Comparison of ENCODE assay signal across 28 mouse cellular contexts in the genomic region with DNA sequence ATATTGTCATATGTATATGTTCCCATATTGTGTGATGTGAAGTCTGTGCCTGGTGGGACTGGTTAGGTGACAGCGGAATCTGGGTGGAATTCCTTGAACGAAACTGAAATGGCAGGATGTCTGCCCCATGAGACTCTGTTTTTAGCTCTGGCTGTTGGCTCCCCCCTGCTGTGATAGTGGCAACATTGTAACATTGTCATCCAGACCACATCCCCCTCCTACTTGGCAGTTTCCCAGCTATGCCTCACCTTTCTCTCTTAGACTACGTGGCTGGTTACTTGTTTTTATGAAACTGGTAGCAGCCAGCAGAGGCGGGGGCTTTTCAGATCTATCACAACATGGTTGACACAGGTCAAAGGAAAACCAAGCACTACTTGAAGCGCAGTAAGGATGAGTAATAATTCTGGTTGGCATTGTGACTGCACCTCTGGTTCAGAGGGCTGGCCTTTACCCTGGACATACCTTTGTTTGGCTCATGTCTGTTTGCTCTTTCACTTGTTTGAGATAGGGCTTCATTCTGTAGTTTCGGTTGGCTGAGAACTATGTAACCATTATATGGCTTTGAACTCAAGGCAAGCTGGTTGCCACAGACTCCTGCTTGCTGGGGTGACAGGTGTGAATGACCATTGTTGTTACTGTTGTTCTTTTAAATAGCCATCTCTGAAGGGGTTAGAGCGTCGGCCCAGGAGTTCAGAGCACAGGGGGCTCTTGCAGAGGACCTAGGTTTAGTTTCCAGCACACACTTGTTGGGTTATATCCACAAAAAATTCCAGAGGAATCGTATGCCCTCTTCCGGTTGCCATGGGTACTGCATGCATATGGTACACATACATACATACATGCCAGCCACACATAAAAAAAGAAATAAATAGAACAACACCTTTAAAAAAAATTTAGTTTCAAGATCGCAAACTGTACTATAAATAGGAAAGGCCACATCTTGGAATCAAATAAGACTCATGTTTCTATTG.
A peak's percentile ranks its signal among the peaks of the same experiment; 100 is the strongest.
DNase-seq lines count a peak whose midpoint lies in the region; ATAC-seq and TF ChIP-seq lines count a peak whose summit lies in the region.
"Had no signal": no experiment of that assay in that cellular context is flagged by ENCODE, and none has a peak within 500 bp of the region (broad histone marks: within the 10 kb centered on the region; RNA-seq: fewer than 3 reads in every experiment).

No protein-coding gene starts in this region.

- no peak overlapping the region for H3K4me3 ChIP-seq in liver, embryonic 16.5 days (ENCODE audit: low read depth, low read length)
- no peak overlapping the region for H3K4me3 ChIP-seq in brown adipose tissue, adult 24 weeks (ENCODE audit: insufficient read depth, low read depth, low read length)
- H3K4me3 ChIP-seq in thymus, adult 2 months (ENCODE audit: control insufficient read depth, insufficient read depth, low read length), result no peak overlapping the region
- H3K4me3 ChIP-seq: embryonic facial prominence, embryonic 10.5 days; embryonic facial prominence, embryonic 15.5 days; heart, embryonic 10.5 days; limb, embryonic 13.5 days; megakaryocyte, embryonic 14.5 days; midbrain, embryonic 13.5 days had no signal

- H3K9me3 ChIP-seq in liver, embryonic 16.5 days (replicated peaks; ENCODE audit: control insufficient read depth, low read length), result no peaks in the 10 kb centered on the region
- H3K9me3 ChIP-seq: embryonic facial prominence, embryonic 15.5 days; heart, embryonic 10.5 days; limb, embryonic 13.5 days; midbrain, embryonic 13.5 days had no signal

- ATAC-seq in liver, embryonic 16.5 days (ENCODE audit: low read depth), result peak; percentile 68
- ATAC-seq in activated CD4-positive, CD25-positive, alpha-beta regulatory T cell, adult 4 months, result no peak
- ATAC-seq: forebrain, embryonic 14.5 days; intestine, postnatal 0 days; lung, postnatal 0 days; midbrain, embryonic 13.5 days had no signal

- TF ChIP-seq CTCF in thymus, adult 2 months (IDR thresholded peaks at IDR 0.05; ENCODE audit: borderline replicate concordance, control insufficient read depth, extremely low read depth, insufficient read depth, low read length, poor library complexity), result no peak

- no peak overlapping the region for H3K9ac ChIP-seq in liver, embryonic 16.5 days (ENCODE audit: low read depth, low read length)
- H3K9ac ChIP-seq: embryonic facial prominence, embryonic 15.5 days; hindbrain, embryonic 14.5 days; limb, embryonic 13.5 days; midbrain, embryonic 13.5 days had no signal

- no peak overlapping the region for H3K27ac ChIP-seq in liver, embryonic 16.5 days (ENCODE audit: low read length)
- 0 out of 2 replicates have a peak overlapping the region, but pooled peaks have one; percentile 25 for H3K27ac ChIP-seq in brown adipose tissue, adult 24 weeks (replicated peaks; ENCODE audit: low read depth, low read length)
- no peak overlapping the region for H3K27ac ChIP-seq in thymus, adult 2 months (ENCODE audit: control insufficient read depth, insufficient read depth, low read length)
- H3K27ac ChIP-seq: embryonic facial prominence, embryonic 10.5 days; embryonic facial prominence, embryonic 15.5 days; heart, embryonic 10.5 days; hindbrain, embryonic 14.5 days; limb, embryonic 13.5 days; midbrain, embryonic 13.5 days had no signal

- H3K27me3 ChIP-seq in liver, embryonic 16.5 days (ENCODE audit: control insufficient read depth, insufficient read depth, low read depth, low read length), result no peaks in the 10 kb centered on the region
- no peaks in the 10 kb centered on the region for H3K27me3 ChIP-seq in thymus, adult 2 months (ENCODE audit: control insufficient read depth, insufficient read depth, low read length)
- H3K27me3 ChIP-seq: CH12.LX; embryonic facial prominence, embryonic 15.5 days; limb, embryonic 13.5 days; megakaryocyte, embryonic 14.5 days; midbrain, embryonic 13.5 days had no signal

- intact Hi-C loops in heart, postnatal 36 days (cut with DNase I), result no loop called here

- DNase-seq in heart, postnatal 4 days, result peak; percentile 15
- DNase-seq in heart, postnatal 36 days, result no peak
- no peak for DNase-seq in liver
- no peak for DNase-seq in natural killer cell, adult 2 months (ENCODE audit: low spot score in 2 of 2)
- no peak for DNase-seq in thymus, adult 2 months
- DNase-seq: adrenal gland, adult 8-10 months; cerebellum, adult 8-10 months; gastrocnemius, postnatal 14 days; kidney, adult 9 months; kidney, postnatal 10 days; lung, adult 18-20 months; lung, postnatal 4 days; spleen, adult 18-20 months; thymus, postnatal 14 days had no signal

- 79% methylated on average over 11 of the region's 11 CpGs for WGBS in liver, embryonic 16.5 days (ENCODE audit: insufficient replicate concordance)
- WGBS in thymus, adult 2 months, result 92% methylated on average over 11 of the region's 11 CpGs

- H3K36me3 ChIP-seq in liver, embryonic 16.5 days (ENCODE audit: control insufficient read depth, insufficient read depth), result no peaks in the 10 kb centered on the region
- H3K36me3 ChIP-seq in thymus, adult 2 months (ENCODE audit: control insufficient read depth, insufficient read depth, low read length), result no peaks in the 10 kb centered on the region
- H3K36me3 ChIP-seq: embryonic facial prominence, embryonic 15.5 days had no signal

- H3K4me2 ChIP-seq in liver, embryonic 16.5 days (ENCODE audit: low read depth, low read length), result no peak overlapping the region
- H3K4me2 ChIP-seq: embryonic facial prominence, embryonic 15.5 days; hindbrain, embryonic 14.5 days; limb, embryonic 13.5 days; midbrain, embryonic 13.5 days had no signal

- no peaks in the 10 kb centered on the region for H3K4me1 ChIP-seq in liver, embryonic 16.5 days (ENCODE audit: control insufficient read depth, low read depth, low read length)
- peaks cover 2% of the 10 kb centered on the region; the same call in 1 of the 2 replicates for H3K4me1 ChIP-seq in brown adipose tissue, adult 24 weeks (ENCODE audit: control insufficient read depth, insufficient read depth, insufficient read length, low read length)
- H3K4me1 ChIP-seq in thymus, adult 2 months (replicated peaks; ENCODE audit: control insufficient read depth, insufficient read depth, low read length), result no peaks in the 10 kb centered on the region
- H3K4me1 ChIP-seq: embryonic facial prominence, embryonic 15.5 days; heart, embryonic 10.5 days; limb, embryonic 13.5 days; midbrain, embryonic 13.5 days had no signal

- TF ChIP-seq POLR2A in thymus, adult 2 months (IDR thresholded peaks at IDR 0.05; ENCODE audit: control insufficient read depth, extremely low read depth, insufficient read depth, low read length, poor library complexity), result no peak
